Mouse (Mus musculus) c-Kit-positive CD71-positive TER-119-negative erythroid progenitor cells, embryonic 14.5 days (primary cell): Measurements from ENCODE around the gene 2410015M20Rik.

Experiments
- DNase-seq: peaks from one replicate; pipeline ENCODE4 v3.0.0-alpha.2; 2013; ENCODE audit warnings: low read depth

The 2410015M20Rik gene

GRCm38 (mm10) chr17:56570287-56570686, 39.3 kb downstream of the 2410015M20Rik start:
- no peak for DNase-seq

DNA sequence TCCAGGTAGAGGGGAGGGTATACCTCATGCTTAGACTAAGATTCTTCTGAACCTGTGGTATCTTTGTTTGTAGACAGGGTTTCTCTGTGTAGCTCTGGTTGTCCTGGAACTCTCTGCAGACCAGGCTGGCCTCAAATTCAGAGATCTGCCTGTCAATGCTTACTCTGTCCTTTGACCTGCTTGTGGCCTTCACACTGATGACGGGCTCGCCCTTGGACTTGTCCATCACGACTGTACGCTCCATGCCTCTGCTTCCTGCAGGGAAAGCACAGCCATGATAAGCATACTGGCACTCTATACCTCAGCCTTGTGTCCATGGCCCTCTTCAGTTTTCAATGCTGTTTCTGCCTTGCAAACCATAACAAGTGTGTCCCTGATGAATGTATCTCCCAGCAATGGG, 42.2 kb downstream of the 2410015M20Rik start:
- DNase-seq, result no peak

DNA sequence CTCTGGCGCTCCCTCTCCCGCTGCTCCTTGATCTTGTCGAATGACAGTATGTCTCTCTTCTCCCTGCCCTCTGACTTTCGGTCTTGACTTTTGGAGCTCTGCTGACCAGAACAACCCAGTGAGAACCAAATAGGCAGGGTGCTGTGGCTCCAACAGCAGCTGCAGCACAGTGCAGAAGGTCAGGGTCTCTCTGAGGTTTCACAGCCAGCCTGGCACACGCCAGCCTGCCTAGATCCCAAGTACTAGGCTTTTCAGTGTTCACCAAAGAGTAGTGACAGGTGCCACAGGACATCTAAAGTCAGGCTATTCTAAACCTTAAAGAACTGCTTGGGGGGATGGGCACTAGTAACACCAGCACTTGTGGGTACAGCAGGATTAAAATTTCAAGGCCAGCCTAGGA, 42.7 kb downstream of the 2410015M20Rik start:
- DNase-seq, result no peak

GRCm38 (mm10) chr17:56566293-56566692, 43.3 kb downstream of the 2410015M20Rik start:
- DNase-seq, result no peak

GRCm38 (mm10) chr17:56561866-56562265, 47.7 kb downstream of the 2410015M20Rik start:
- no peak for DNase-seq

DNA sequence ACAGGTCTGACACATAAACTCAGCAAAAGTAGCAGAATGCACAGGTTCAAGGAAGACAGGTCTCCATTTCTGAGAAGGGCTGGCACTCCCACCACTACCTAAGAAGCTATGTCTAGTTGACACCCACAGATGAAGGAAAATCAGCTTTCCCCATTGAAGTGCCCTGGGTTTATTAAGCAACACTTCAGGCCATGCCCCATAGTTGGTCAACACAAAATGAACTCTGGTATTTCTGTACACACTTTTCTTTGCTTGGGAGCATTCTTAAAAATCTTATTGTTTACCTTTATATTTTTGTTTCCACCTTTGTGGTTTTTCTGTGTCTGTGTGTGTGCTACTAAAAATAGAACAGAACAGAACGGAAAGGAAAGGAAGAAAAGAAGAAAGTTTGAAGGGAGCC, 49.4 kb downstream of the 2410015M20Rik start:
- DNase-seq, result no peak

DNA sequence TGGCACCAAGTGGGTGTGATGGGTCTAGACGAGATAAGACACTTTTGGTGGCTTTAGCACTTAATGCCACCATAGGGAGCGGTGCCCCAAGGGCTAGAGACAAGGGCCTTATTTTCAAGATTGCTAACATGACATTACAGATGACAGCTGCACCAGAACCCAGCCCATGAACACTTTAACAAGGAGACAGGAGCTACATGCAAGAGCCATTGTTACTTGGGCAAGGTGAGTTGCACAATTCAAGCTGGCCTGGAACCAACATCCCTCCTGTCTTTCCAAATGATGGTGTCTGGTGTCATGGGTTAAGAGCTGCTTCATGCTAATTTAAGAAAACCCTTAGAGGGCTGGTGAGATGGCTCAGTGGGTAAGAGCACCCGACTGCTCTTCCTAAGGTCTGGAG, 50.2 kb downstream of the 2410015M20Rik start:
- no peak for DNase-seq

GRCm38 (mm10) chr17:56558448-56558847, 51.1 kb downstream of the 2410015M20Rik start:
- peak; percentile 47 for DNase-seq
